13 mouse cellular contexts compared by ENCODE assay signal in the genomic region with DNA sequence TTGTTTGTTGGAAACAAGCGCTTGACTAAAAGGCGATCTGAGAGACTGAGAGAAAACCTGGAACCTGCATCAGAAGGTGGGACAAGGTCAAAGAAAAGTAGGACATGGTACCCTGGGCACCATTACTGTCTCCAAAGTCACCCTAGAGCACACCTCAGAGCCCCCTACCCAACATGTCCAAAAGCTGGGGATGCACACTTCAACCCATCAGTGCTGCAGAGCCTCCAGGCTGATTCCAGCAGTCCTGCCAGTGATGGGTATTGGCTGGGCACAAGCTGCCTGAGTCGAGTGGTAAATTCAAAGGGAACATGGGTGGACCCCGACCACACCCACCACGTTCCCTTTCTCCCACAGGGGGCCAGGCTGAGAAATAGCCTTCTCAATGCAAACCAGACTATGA.
"Had no signal": no experiment of that assay in that cellular context is flagged by ENCODE, and none has a peak within 500 bp of the region (broad histone marks: within the 10 kb centered on the region; RNA-seq: fewer than 3 reads in every experiment).

No protein-coding gene starts in this region.

- H3K4me1 ChIP-seq: liver, embryonic 13.5 days had no signal

- H3K27ac ChIP-seq: liver, embryonic 13.5 days; macrophage; neural tube, embryonic 12.5 days; stomach, postnatal 0 days had no signal

- H3K4me3 ChIP-seq: liver, embryonic 13.5 days; midbrain, embryonic 13.5 days; neural tube, embryonic 12.5 days had no signal

- DNase-seq: liver, embryonic 13.5 days; lung, adult 2 months; lung, postnatal 14 days; right cerebral cortex, postnatal 14 days; right cerebral cortex, postnatal 4 days; thymus, adult 2 months; thymus, postnatal 14 days; thymus, postnatal 4 days had no signal

- H3K36me3 ChIP-seq: liver, embryonic 13.5 days; midbrain, embryonic 13.5 days; neural tube, embryonic 12.5 days; neural tube, embryonic 15.5 days had no signal

- H3K27me3 ChIP-seq: liver, embryonic 13.5 days; midbrain, embryonic 13.5 days; neural tube, embryonic 12.5 days; neural tube, embryonic 15.5 days had no signal

- H3K4me2 ChIP-seq: liver, embryonic 13.5 days had no signal
